Mouse (Mus musculus): ENCODE measurements around the gene Lrpprc. TPM values are rescaled to one million over a fixed set of nuclear protein-coding genes. Genes with fewer than 3 reads are reported as not detected.
"Not testable (repeated sequence)": the region's sequence is repeated elsewhere in the genome, so short reads cannot be mapped to it uniquely, and the experiment has no call there.

The Lrpprc gene
- polyA plus RNA-seq (2016; fragmentation: Nextera tagmentation; extraction: Ambion mirVana) = 52.0 and 52.3 TPM in 2 replicates

DNA sequence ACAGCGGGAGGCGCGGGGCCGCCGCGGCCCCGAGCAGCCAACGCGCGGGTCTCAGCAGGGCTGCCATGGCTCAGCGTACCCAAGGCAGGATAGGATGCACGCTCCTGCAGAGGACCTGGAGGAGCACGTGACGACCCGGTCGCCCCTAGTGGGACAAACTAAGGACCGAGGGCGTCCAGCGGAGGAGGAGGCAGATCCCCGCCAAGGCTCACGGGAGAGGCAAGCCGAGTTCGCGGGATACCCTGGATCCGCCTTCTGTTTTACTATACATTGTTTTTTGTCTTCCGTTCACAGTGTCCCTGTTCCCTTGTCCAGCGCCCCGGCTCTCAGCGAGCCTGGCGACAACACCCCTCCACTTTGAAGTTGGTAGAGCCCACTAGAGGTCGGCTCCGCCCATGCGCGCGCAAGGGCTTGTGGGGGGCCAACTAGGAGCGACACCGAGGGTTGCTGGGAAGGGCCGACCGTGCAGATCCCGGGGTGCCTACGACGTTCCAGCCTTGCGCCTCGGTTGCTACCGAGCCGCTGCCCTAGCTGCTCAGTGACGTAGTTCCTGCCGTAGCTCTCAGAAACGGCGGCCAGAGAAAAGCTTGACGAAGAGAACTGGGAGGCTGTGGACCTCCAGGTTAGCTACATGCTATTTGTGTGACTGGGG lies at the start of gene Lrpprc:
TSS of gene Lrpprc (minus strand) at position 343 of the 652 bp plus-strand sequence.
- H3K4me1 ChIP-seq = peaks cover 23% of the 10 kb centered on the region
- no peaks in the 10 kb centered on the region for H3K27me3 ChIP-seq
- peak within 1 kb of the TSS; percentile 100 for H3K4me3 ChIP-seq
- peak within 1 kb of the TSS; percentile 79 for H3K27ac ChIP-seq
- H3K36me3 ChIP-seq = no peaks in the 10 kb centered on the region
- H3K9me3 ChIP-seq (replicated peaks) = no peaks in the 10 kb centered on the region
- peak; percentile 99 for ATAC-seq (ENCODE audit: low FRiP score)
- peak within 1 kb of the TSS; percentile 89 for H3K9ac ChIP-seq
- peak within 1 kb of the TSS; percentile 97 for H3K4me2 ChIP-seq (replicated peaks)
- 0% methylated on average over 51 of the region's 51 CpGs for WGBS

DNA sequence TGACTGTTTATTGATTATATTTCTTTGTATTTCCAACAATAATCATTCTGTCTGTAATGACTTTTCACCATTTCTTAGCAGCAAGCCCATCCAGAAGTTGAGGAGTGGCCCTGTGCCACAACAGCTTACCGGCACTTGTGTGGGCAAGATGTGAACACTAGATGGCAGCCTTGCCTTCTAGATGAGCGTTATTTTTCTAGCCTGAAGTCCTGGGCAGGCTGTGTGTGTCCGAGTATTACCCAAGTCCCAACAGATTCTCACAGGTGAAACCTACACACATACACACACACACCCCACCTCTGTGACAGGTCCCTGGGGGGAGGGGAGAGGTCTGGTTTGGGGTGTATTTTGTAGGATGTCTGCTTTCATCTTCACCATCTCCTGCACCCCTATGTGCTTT lies 47.2 kb upstream of the Lrpprc start:
- H3K4me2 ChIP-seq (replicated peaks) = no peak overlapping the region
- H3K9me3 ChIP-seq (replicated peaks) = no peaks in the 10 kb centered on the region
- no peak overlapping the region for H3K9ac ChIP-seq
- 0 out of 2 replicates have a peak, but pooled peaks cover 3% of the 10 kb centered on the region for H3K27me3 ChIP-seq
- no peaks in the 10 kb centered on the region for H3K36me3 ChIP-seq
- no peaks in the 10 kb centered on the region for H3K4me1 ChIP-seq
- no peak overlapping the region for H3K4me3 ChIP-seq
- ATAC-seq (ENCODE audit: low FRiP score) = no peak
- no peak overlapping the region for H3K27ac ChIP-seq
- 3% methylated on average over 3 of the region's 3 CpGs for WGBS

DNA sequence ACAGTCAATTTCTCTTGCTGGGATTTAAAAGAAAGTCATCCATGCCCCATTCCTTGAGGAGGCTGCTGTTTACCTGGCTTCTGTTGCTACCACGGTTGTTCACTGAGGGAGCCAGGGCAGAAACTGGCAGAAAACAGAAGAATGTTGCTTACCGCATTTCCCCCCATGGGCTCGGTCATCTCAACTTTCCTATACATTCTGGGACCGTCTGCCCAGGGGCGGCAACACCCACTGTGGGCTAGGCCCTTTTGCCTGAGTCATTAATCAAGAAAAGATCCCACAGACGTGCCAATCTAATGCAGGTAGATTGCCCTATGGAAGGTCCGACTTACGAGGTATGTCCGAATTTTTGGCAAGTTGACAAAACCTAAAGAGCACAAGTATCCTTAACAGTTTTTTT lies 44.7 kb upstream of the Lrpprc start:
- Histone ChIP-seq H3K27me3 (0 out of 2 replicates have a peak, but pooled peaks cover 3% of the 10 kb centered on the region), H3K27ac (no peak overlapping the region), H3K4me1 (no peaks in the 10 kb centered on the region), H3K4me2 (replicated peaks) (no peak overlapping the region), H3K9me3 (replicated peaks) (no peaks in the 10 kb centered on the region), H3K9ac (no peak overlapping the region), H3K4me3 (no peak overlapping the region), H3K36me3 (no peaks in the 10 kb centered on the region)
- ATAC-seq (ENCODE audit: low FRiP score) = no peak
- 80% methylated on average over 9 of the region's 9 CpGs for WGBS

DNA sequence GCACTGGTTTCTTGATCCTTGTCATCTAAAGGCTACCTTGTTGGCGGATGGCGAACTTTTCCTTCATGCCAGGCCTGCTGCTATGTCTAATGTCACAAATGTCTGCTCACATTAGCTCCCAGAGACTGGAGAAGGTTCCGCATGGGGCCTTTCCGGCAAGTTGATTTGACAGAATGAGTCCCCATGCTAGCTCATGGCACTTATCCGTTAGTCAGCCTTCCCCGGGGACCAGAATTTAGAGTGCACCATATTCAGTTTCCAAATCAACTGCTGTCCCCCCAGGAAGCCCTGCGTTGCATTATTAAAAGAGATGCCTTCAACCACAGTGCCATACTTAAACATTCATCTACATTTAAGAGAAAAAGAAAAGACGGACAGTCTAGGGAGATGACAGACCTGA lies 41.8 kb upstream of the Lrpprc start:
- ATAC-seq (ENCODE audit: low FRiP score) = no peak
- H3K4me3 ChIP-seq = no peak overlapping the region

DNA sequence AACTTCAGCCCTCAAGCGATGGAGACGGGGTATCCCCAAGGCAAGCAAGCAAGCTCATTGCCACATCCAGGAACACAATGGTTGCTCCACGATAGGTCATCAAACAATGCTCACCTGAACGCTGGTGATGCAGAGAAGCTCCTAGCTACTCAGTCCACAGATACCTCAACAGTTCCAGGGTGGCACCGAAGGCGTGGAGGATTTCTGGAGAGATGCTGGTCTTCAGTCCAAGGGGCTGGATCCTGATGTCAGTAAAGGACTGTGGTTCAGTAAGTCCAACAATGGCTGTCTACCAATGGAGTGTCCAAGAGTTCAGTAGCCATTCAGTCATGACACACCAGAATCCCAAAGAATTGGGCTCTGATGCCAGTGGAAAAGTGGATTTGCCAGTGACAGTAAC lies 37.7 kb upstream of the Lrpprc start:
- Histone ChIP-seq H3K36me3 (no peaks in the 10 kb centered on the region), H3K27ac (no peak overlapping the region), H3K4me2 (replicated peaks) (no peak overlapping the region), H3K4me3 (no peak overlapping the region), H3K9me3 (replicated peaks) (no peaks in the 10 kb centered on the region), H3K4me1 (no peaks in the 10 kb centered on the region), H3K9ac (no peak overlapping the region), H3K27me3 (no peaks in the 10 kb centered on the region)
- ATAC-seq (ENCODE audit: low FRiP score) = no peak
- WGBS = 94% methylated on average over 6 of the region's 6 CpGs

More for the DNA sequence above, 41.8 kb upstream of the Lrpprc start:
- Histone ChIP-seq H3K9ac (no peak overlapping the region), H3K9me3 (replicated peaks) (no peaks in the 10 kb centered on the region), H3K4me1 (no peaks in the 10 kb centered on the region), H3K36me3 (no peaks in the 10 kb centered on the region), H3K27me3 (0 out of 2 replicates have a peak, but pooled peaks cover 3% of the 10 kb centered on the region), H3K4me2 (replicated peaks) (no peak overlapping the region), H3K27ac (no peak overlapping the region)
- 62% methylated on average over 8 of the region's 8 CpGs for WGBS

DNA sequence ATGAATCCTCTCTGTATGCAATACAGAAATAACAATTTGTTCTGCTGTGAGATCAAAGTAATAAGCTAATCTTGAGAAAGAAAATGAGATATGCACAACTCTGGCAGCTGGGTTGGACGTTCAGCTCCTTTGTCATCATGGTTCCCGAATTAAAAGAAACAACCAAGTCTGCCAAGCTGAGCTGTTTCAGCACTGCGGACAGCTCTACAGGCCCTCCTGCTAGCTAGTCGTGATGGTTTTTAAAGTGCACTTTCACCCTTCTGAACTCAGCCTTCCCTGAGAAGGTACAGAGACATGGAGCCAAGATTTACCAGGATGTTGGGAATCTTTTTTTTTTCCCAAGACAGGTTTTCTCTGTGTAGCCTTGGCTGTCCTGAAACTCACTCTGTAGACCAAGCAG lies 30.0 kb upstream of the Lrpprc start:
- ATAC-seq (ENCODE audit: low FRiP score) = no peak

DNA sequence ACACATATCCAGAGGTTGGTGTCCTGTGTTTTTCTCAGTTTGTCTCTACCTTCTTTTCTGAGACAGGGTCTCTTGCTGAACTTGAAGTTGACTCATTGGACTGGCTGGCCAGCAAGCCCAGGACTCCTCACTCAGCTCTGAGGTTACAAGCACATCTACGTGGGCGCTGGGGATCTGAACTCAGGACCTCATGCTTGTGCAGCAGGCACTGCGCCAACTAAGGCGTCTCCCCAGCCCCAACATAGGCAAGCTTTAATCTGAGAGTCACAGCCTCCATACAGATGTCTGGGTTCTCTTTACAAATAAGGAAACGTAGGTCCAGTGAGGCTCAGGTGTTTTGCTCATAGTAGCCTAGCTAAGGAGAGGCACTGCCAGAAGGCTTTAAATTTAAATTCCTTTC lies 27.8 kb upstream of the Lrpprc start:
- H3K4me1 ChIP-seq = no peaks in the 10 kb centered on the region
- 92% methylated on average over 5 of the region's 5 CpGs for WGBS
- no peak overlapping the region for H3K4me2 ChIP-seq (replicated peaks)
- no peaks in the 10 kb centered on the region for H3K9me3 ChIP-seq (replicated peaks)
- ATAC-seq (ENCODE audit: low FRiP score) = no peak
- H3K27ac ChIP-seq = no peak overlapping the region
- no peak overlapping the region for H3K4me3 ChIP-seq
- H3K36me3 ChIP-seq = no peaks in the 10 kb centered on the region
- no peak overlapping the region for H3K9ac ChIP-seq
- no peaks in the 10 kb centered on the region for H3K27me3 ChIP-seq

More for the DNA sequence above, 30.0 kb upstream of the Lrpprc start:
- no peak overlapping the region for H3K4me2 ChIP-seq (replicated peaks)
- H3K4me1 ChIP-seq = no peaks in the 10 kb centered on the region
- H3K9ac ChIP-seq = no peak overlapping the region
- H3K27ac ChIP-seq = no peak overlapping the region
- no peaks in the 10 kb centered on the region for H3K9me3 ChIP-seq (replicated peaks)
- no peaks in the 10 kb centered on the region for H3K36me3 ChIP-seq
- no peak overlapping the region for H3K4me3 ChIP-seq
- WGBS = 13% methylated on average over 4 of the region's 4 CpGs
- H3K27me3 ChIP-seq = no peaks in the 10 kb centered on the region

DNA sequence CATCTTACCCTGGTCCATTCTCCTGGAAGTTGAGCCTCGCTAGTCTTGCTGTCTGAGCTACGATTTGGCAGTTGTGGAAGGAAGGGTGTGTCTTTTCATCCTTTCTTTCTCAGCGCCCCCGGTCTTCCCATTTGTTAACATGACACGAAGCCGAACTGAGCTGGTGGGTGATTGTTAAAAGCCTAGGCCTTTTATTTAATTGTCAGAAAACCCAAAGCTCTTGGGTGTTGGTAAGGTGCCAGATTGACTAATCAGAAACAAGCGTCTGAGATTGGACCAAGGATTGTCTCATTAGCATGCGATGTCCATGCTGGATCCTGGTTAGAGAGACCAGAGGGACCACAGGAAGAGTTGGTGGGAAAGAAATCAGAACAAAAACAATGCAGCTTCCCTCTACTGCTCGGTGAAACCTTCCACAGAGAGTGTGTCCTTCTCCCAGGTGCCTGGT lies 25.4 kb upstream of the Lrpprc start:
- H3K36me3 ChIP-seq = no peaks in the 10 kb centered on the region
- no peak overlapping the region for H3K4me3 ChIP-seq
- WGBS = 70% methylated on average over 9 of the region's 9 CpGs
- no peak overlapping the region for H3K27ac ChIP-seq
- no peaks in the 10 kb centered on the region for H3K4me1 ChIP-seq
- H3K27me3 ChIP-seq = no peaks in the 10 kb centered on the region
- H3K9ac ChIP-seq = no peak overlapping the region
- no peak overlapping the region for H3K4me2 ChIP-seq (replicated peaks)
- H3K9me3 ChIP-seq (replicated peaks) = no peaks in the 10 kb centered on the region
- ATAC-seq (ENCODE audit: low FRiP score) = no peak

DNA sequence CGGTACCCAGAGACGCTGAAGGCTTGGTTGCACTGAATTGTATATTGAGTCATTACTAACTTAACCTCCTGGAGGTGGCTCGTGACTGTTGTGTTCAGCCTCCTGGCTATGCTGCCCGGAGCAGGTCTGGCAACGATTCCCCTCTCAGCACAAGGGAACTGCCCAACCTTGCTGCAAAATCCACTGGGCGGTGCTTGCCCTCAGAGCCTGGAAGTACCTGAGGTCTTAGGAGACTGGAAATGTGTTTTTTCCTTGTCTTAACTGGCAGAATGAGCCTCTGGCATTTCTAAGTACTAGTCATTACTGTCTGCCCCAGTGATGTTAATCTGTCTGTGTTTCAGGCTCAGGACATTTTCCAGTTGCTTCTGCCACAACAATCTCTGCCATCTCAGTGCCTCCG lies 24.3 kb upstream of the Lrpprc start:
- ATAC-seq (ENCODE audit: low FRiP score) = no peak
- Histone ChIP-seq H3K9ac (no peak overlapping the region), H3K9me3 (replicated peaks) (no peaks in the 10 kb centered on the region), H3K4me2 (replicated peaks) (no peak overlapping the region), H3K4me3 (no peak overlapping the region), H3K27ac (no peak overlapping the region), H3K4me1 (no peaks in the 10 kb centered on the region), H3K36me3 (no peaks in the 10 kb centered on the region), H3K27me3 (no peaks in the 10 kb centered on the region)
- 79% methylated on average over 7 of the region's 7 CpGs for WGBS

DNA sequence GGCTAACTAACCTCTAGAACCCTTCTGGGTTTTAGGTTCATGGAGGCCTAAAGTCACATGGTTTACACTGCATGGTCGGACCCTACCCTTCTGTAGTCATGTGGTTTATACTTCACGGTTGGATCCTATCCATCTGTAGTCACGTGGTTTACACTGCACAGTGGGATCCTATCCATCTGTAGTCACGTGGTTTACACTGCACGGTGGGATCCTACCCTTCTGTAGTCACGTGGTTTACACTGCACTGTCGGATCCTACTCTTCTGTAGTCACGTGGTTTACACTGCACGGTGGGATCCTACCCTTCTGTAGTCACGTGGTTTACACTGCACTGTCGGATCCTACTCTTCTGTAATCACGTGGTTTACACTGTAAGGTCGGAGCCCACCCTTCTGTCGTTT lies 23.6 kb upstream of the Lrpprc start:
- not testable (repeated sequence) for H3K36me3 ChIP-seq; ATAC-seq (ENCODE audit: low FRiP score); H3K9me3 ChIP-seq (replicated peaks); H3K27ac ChIP-seq; H3K4me2 ChIP-seq (replicated peaks); H3K27me3 ChIP-seq; H3K4me1 ChIP-seq; H3K4me3 ChIP-seq; H3K9ac ChIP-seq
- 85% methylated on average over 14 of the region's 14 CpGs for WGBS

DNA sequence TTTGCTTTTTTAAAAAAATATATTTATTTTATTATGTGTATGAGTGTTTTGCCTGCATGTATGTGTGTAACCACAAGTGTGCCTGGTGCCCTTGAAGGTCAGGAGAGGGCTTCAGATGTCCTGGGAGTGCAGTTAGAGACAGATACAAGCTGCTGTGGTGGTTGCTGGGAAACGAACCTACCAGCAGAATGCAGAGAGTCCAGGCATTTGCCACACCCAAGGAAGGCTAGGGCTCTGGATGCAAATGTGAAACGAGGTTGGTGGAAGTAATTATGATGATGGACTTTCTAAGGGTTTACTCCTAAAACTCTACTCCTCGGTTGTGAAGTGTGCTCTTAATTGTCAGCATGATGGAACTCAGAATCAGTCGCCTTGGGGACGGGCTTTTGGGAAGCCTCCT lies 1.4 kb upstream of the Lrpprc start:
- Histone ChIP-seq H3K4me2 (replicated peaks) (peak overlapping the region; percentile 97; the same call in 1 of the 2 replicates), H3K27me3 (no peaks in the 10 kb centered on the region), H3K9ac (0 out of 2 replicates have a peak overlapping the region, but pooled peaks have one; percentile 18), H3K36me3 (no peaks in the 10 kb centered on the region), H3K4me1 (peaks cover 23% of the 10 kb centered on the region), H3K4me3 (no peak overlapping the region), H3K9me3 (replicated peaks) (no peaks in the 10 kb centered on the region), H3K27ac (no peak overlapping the region)
- 81% methylated on average over 5 of the region's 5 CpGs for WGBS
- ATAC-seq (ENCODE audit: low FRiP score) = no peak

DNA sequence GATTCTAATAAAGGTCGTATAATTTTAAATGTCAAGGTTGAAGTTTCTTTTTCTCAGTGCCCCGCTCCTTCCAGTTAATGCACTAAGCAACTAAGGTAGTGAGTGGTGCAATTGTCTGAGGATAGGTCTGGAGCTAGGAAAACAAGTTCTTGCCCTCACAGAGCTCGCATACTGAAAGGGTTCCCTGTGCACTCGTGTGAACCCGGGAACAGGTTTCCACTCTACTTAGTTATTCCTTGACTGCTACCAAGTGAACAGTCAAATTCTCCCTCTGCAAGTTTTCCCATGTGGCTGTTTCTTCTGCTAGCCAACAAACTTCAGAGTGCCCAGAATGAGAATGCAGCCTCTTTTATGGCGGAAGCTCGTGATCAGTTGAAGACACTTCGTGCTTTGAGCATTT lies 567 bp upstream of the Lrpprc start:
- Histone ChIP-seq H3K27me3 (no peaks in the 10 kb centered on the region), H3K36me3 (no peaks in the 10 kb centered on the region), H3K4me3 (peak overlapping the region; percentile 100), H3K9ac (peak overlapping the region; percentile 89), H3K4me1 (peaks cover 23% of the 10 kb centered on the region), H3K27ac (peak overlapping the region; percentile 79), H3K9me3 (replicated peaks) (no peaks in the 10 kb centered on the region), H3K4me2 (replicated peaks) (peak overlapping the region; percentile 97)
- 5% methylated on average over 8 of the region's 8 CpGs for WGBS
- ATAC-seq (ENCODE audit: low FRiP score) = peak; percentile 21; the same call in 1 of the 2 replicates

DNA sequence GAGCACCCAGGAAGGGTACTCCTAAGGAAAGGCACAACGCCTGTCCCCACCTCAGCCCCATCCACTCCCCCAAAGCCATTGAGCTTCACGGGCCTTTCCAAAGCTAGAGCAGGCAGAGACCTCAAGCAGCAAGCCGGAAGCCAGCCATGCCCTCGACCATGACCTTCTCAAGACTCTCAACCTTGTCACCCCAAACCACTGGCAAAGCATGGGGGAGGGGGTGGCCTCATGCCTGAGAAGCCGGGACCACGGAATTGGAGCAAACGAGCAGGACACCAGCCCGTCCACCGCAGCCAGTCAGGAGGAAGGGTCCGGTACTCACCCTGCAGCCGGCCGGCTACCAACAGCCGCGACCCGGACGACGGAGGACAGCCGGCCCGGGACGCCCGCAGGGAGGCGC lies 546 bp downstream of the Lrpprc start:
- peak; percentile 7 for ATAC-seq (ENCODE audit: low FRiP score)
- H3K4me2 ChIP-seq (replicated peaks) = peak overlapping the region; percentile 97
- peak overlapping the region; percentile 79; the same call in 1 of the 2 replicates for H3K27ac ChIP-seq
- H3K27me3 ChIP-seq = no peaks in the 10 kb centered on the region
- no peaks in the 10 kb centered on the region for H3K36me3 ChIP-seq
- under 1% methylated on average over 22 of the region's 22 CpGs for WGBS
- H3K4me1 ChIP-seq = peaks cover 23% of the 10 kb centered on the region
- H3K9me3 ChIP-seq (replicated peaks) = no peaks in the 10 kb centered on the region
- peak overlapping the region; percentile 100 for H3K4me3 ChIP-seq
- peak overlapping the region; percentile 89 for H3K9ac ChIP-seq
